Mouse (Mus musculus) limb, embryonic 12.5 days (tissue): ENCODE data around the gene Klk14. TPM values are rescaled to one million over a fixed set of nuclear protein-coding genes. Genes with fewer than 3 reads are reported as not detected.
"Not testable (repeated sequence)": the region's sequence is repeated elsewhere in the genome, so short reads cannot be mapped to it uniquely, and the experiment has no call there.

Source experiments
- ATAC-seq: fragments of 200-750 bp; cut with Nextera tagmentation; 2 replicates; pipeline ENCODE4 v1.8.0; 2017; ENCODE audit warnings: low read depth, moderate TSS enrichment; ENCODE audit not compliant: insufficient number of reproducible peaks, insufficient read depth, low FRiP score, low TSS enrichment
- H3K27ac ChIP-seq: fragments of 300-500 bp; sonication (generic); 2 replicates; pipeline ENCODE4 v1.5.1; 2016; ENCODE audit warnings: mild to moderate bottlenecking, moderate library complexity
- H3K27me3 ChIP-seq: fragments of 300-500 bp; sonication (generic); 2 replicates; pipeline ENCODE4 v1.6.1; 2016; ENCODE audit warnings: mild to moderate bottlenecking, moderate library complexity
- H3K36me3 ChIP-seq: fragments of 300-500 bp; sonication (generic); 2 replicates; pipeline ENCODE4 v1.6.1; 2016; ENCODE audit warnings: mild to moderate bottlenecking, moderate library complexity
- H3K4me1 ChIP-seq: fragments of 300-500 bp; sonication (generic); replicated peaks from 2 replicates; pipeline ENCODE4 v1.6.1; 2016
- H3K4me2 ChIP-seq: fragments of 300-500 bp; sonication (generic); 2 replicates; pipeline ENCODE4 v1.6.1; 2016; ENCODE audit warnings: mild to moderate bottlenecking, moderate library complexity
- H3K4me3 ChIP-seq: fragments of 300-500 bp; sonication (generic); replicated peaks from 2 replicates; pipeline ENCODE4 v1.5.1; 2016; ENCODE audit warnings: mild to moderate bottlenecking
- H3K9ac ChIP-seq: fragments of 300-500 bp; sonication (generic); replicated peaks from 2 replicates; pipeline ENCODE4 v1.6.1; 2016; ENCODE audit warnings: mild to moderate bottlenecking, moderate library complexity
- H3K9me3 ChIP-seq: fragments of 300-500 bp; sonication (generic); 2 replicates; pipeline ENCODE4 v1.6.1; 2016; ENCODE audit warnings: mild to moderate bottlenecking, moderate library complexity
- WGBS: fragments of 180-500 bp; shearing (Covaris S2); methylation state at CpG from one replicate; pipeline ENCODE4 v1.1.7; 2016; 5-methylcytosine and 5-hydroxymethylcytosine counted together
- polyA plus RNA-seq: library from polyadenylated mRNA; unstranded; fragments of >200 nt; fragmentation: Nextera tagmentation; extraction: Ambion mirVana; gene quantifications from 2 replicates; pipeline ENCODE4 v1.2.1, GENCODE M21; 2016

Gene Klk14
- polyA plus RNA-seq, 1 experiment from 2014 or later, result not detected

DNA sequence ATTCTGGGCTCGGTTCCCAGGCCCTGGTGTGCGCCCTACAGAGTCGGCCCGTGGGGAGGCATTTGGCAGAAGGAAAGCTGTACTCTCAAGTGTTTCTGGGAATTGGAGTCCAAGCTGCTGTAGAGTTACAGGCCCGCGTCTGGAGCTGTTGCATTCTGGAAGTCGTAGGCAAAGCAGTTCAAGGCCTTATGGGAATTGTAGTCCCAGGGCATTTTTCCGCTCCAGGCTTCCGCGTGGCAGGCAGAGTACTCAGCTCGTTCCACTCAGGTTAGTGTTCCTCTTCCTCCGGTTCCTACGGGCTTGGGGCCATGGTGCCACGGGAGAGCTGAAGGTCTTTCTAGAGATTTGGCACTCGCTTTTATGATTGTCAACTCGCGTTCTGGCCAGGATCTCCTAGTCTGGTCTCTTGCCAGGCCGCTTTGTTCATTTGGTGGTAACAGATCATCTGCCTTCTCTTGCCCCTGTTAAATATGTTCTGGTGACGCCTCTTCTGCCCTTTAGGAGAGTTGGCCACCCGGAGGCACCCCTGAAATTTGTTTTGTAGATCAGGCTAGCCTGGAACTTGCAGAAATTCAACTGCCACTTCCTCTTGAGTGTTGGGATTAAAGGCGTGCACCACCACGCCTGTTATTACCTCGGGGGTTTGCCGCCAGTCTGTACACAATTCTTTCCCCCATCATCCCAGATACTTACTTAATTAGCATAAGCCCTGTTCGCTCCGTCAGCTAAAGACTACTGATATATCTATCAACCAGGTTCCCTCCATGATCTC, 18.2 kb upstream of the Klk14 start, which contains the start of gene Ctu1:
Gene Ctu1, plus strand, starts transcription at position 208 of the 772 bp plus-strand sequence.
- Histone ChIP-seq H3K9me3 (peaks cover 4% of the 10 kb centered on the region; the same call in 1 of the 2 replicates), H3K4me3 (peak within 1 kb of the TSS; percentile 69), H3K4me1 (peaks cover 8% of the 10 kb centered on the region), H3K36me3 (peaks cover 28% of the 10 kb centered on the region), H3K27me3 (no peaks in the 10 kb centered on the region), H3K27ac (peak within 1 kb of the TSS; percentile 1; the same call in 1 of the 2 replicates), H3K9ac (peak within 1 kb of the TSS; percentile 75), H3K4me2 (peak within 1 kb of the TSS; percentile 58)
- under 1% methylated on average over 26 of the region's 26 CpGs for WGBS
- ATAC-seq, result peak; percentile 93

DNA sequence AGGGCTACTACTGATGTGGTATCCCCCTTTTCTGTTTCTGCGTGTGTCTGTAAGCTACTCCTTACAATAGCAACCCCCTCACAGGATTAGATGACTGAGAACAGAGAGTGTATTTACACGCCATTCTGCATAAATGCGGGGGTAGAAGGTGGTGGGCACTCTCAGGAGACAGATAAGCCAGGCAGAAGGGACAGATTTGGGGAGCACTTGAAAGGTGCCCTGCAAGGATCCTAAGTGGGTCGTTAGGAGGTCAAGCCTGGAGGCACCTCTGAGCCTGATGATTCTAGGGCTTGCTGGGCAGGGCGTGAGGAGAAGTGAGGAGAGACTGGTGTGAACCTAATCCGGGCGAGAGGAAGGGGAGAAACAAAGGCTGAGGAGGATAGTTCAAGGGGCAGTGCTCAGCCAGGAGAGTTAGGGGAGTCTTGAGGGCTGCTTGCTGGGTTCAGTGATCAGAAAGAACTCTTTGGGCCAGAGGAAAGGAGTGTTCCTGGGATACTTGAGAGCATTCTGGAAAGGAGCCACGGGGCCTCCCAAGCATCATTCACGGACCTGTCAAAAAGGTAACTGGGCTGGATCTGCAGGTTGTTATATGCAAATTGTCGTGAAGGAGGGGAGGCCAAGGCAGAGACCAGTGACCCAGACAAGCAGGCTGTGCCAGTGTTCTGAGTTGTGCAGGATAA, 17.5 kb upstream of the Klk14 start:
- Histone ChIP-seq H3K27ac (0 out of 2 replicates have a peak overlapping the region, but pooled peaks have one; percentile 1), H3K27me3 (no peaks in the 10 kb centered on the region), H3K4me2 (peak overlapping the region; percentile 58), H3K4me3 (peak overlapping the region; percentile 69), H3K9ac (peak overlapping the region; percentile 75), H3K36me3 (peaks cover 35% of the 10 kb centered on the region), H3K4me1 (peaks cover 8% of the 10 kb centered on the region), H3K9me3 (peaks cover 4% of the 10 kb centered on the region; the same call in 1 of the 2 replicates)
- ATAC-seq, result no peak; the same call in 1 of the 2 replicates
- WGBS, result 15% methylated on average over 10 of the region's 10 CpGs

DNA sequence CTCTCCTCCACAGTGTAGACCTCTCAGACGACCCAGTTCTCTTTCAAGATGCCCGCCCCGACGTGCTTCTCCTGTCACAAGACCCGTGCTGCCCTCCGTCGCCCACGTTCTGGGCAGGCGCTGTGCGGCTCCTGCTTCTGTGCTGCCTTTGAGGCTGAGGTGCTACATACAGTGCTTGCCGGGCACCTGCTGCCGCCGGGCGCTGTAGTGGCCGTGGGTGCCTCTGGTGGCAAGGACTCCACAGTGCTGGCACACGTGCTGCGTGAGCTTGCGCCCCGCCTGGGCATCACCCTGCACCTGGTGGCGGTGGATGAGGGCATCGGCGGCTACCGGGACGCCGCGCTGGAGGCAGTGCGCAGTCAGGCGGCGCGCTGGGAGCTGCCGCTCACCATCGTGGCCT, 15.1 kb upstream of the Klk14 start:
- H3K4me1 ChIP-seq, result peaks cover 8% of the 10 kb centered on the region
- no peak overlapping the region for H3K4me2 ChIP-seq
- no peaks in the 10 kb centered on the region for H3K27me3 ChIP-seq
- H3K36me3 ChIP-seq, result peaks cover 42% of the 10 kb centered on the region
- 93% methylated on average over 32 of the region's 32 CpGs for WGBS
- H3K9me3 ChIP-seq, result peaks cover 7% of the 10 kb centered on the region
- H3K27ac ChIP-seq, result no peak overlapping the region
- no peak overlapping the region for H3K4me3 ChIP-seq
- no peak for ATAC-seq
- no peak overlapping the region for H3K9ac ChIP-seq

DNA sequence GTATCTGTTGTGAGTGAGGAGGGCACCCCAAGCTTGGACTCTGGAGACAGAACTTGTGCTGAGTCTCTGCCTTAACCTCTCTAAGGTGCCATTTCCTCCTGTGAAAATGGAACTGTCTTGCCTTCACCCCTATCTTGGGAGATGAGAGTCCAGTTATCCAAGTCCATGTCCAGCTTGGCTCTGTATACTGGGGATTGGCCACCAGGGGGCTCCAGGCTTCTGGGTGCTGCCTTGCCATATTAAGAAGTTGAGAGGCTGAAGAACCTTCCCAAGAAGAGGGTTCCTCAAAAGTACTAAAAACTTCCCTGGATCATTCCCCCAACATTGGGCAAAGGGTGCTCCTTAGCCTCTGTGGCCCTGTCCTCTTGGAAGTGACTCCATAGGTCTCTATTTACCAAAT, 11.7 kb upstream of the Klk14 start:
- Histone ChIP-seq H3K4me1 (no peaks in the 10 kb centered on the region), H3K9ac (no peak overlapping the region), H3K4me2 (no peak overlapping the region), H3K36me3 (peaks cover 42% of the 10 kb centered on the region), H3K27me3 (no peaks in the 10 kb centered on the region), H3K4me3 (no peak overlapping the region), H3K27ac (no peak overlapping the region), H3K9me3 (peaks cover 7% of the 10 kb centered on the region)
- no peak for ATAC-seq

DNA sequence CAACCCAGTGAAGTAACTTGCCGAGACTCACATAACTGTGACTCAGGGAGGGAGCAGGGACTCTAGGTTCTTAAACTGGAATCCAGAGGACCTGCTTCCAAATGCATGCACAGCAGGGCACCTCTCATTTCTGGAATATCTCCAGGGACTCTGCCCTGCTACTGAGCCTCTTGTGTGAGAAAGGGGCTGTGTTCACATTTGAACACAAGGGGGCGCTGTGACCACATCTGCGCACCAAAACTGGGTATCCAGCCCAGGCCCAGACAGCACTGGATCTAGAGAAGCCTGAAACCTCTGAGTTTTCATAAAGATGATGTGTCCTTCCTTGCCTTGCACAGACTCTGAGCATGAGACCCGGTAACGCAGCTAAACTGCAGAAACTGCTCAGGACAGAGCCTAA, 9.3 kb upstream of the Klk14 start:
- no peaks in the 10 kb centered on the region for H3K27me3 ChIP-seq
- H3K4me3 ChIP-seq, result no peak overlapping the region
- no peak overlapping the region for H3K9ac ChIP-seq
- H3K4me1 ChIP-seq, result no peaks in the 10 kb centered on the region
- 13% methylated on average over 5 of the region's 5 CpGs for WGBS
- no peak overlapping the region for H3K27ac ChIP-seq
- no peak for ATAC-seq
- H3K36me3 ChIP-seq, result peaks cover 25% of the 10 kb centered on the region
- no peak overlapping the region for H3K4me2 ChIP-seq
- peaks cover 7% of the 10 kb centered on the region for H3K9me3 ChIP-seq

DNA sequence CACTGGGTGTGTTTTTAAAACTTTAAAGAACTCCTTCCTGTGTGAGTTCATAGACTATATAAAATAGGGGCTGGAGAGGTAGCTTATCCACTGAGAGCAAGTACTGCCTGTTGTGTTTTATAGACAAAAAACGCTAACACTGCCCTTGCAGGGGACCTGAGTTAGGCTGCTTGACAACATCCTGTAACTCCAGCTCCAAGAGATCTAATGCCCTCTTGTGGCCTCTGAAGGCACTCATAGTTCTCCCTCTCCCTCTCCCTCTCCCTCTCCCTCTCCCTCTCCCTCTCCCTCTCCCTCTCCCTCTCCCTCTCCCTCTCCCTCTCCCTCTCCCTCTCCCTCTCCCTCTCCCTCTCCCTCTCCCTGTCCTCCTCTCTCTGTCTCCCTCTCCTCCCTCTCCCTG, 7.7 kb upstream of the Klk14 start:
- H3K36me3 ChIP-seq, H3K9me3 ChIP-seq, ATAC-seq, H3K4me1 ChIP-seq, H3K4me3 ChIP-seq, H3K27ac ChIP-seq, H3K27me3 ChIP-seq, H3K9ac ChIP-seq, H3K4me2 ChIP-seq: not testable (repeated sequence)
- 26% methylated on average over 1 of the region's 1 CpGs for WGBS

- Histone ChIP-seq H3K4me1 (no peaks in the 10 kb centered on the region), H3K27me3 (no peaks in the 10 kb centered on the region), H3K4me3 (no peak overlapping the region), H3K27ac (no peak overlapping the region), H3K36me3 (no peaks in the 10 kb centered on the region), H3K4me2 (no peak overlapping the region), H3K9ac (no peak overlapping the region), H3K9me3 (no peaks in the 10 kb centered on the region)
- 80% methylated on average over 7 of the region's 7 CpGs for whole genome bisulfite sequencing
- ATAC-seq, result no peak
Observed at GRCm38 (mm10) chr7:43685088-43685487, 5.1 kb upstream of the Klk14 start.

- Histone ChIP-seq H3K36me3 (no peaks in the 10 kb centered on the region), H3K27ac (no peak overlapping the region), H3K4me3 (no peak overlapping the region), H3K27me3 (peaks cover 13% of the 10 kb centered on the region; the same call in 1 of the 2 replicates), H3K4me2 (no peak overlapping the region), H3K9ac (no peak overlapping the region), H3K4me1 (peaks cover 12% of the 10 kb centered on the region), H3K9me3 (no peaks in the 10 kb centered on the region)
- ATAC-seq, result no peak
- WGBS, result 84% methylated on average over 3 of the region's 3 CpGs
Observed at GRCm38 (mm10) chr7:43710031-43710430, 19.8 kb downstream of the Klk14 start.

DNA sequence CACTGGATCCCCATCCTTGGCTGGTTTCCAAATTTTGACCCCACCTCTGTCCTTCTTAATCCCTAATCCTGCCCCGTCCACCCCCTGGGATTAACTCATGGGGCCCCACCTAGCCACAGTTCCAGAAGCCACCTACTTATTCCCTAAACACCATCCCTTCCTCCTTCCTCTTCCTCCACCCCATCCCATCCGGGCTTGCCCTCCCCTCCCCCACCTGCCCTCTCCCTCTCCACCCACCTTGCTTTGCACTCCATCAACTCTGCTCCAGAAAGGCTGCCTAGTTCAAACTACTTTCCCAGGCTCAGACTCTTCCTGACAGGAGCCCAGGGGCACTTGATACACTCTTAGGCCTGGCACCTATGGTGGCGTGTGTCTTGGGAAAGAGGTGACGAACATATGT, 22.0 kb downstream of the Klk14 start, which contains the start of gene Klk13:
Gene Klk13, plus strand, starts transcription at position 301 of the 400 bp plus-strand sequence.
- 47% methylated on average over 4 of the region's 4 CpGs for WGBS
- Histone ChIP-seq H3K4me1 (peaks cover 12% of the 10 kb centered on the region), H3K9me3 (no peaks in the 10 kb centered on the region), H3K27ac (no peak within 1 kb of the TSS), H3K9ac (no peak within 1 kb of the TSS), H3K4me3 (no peak within 1 kb of the TSS), H3K4me2 (peak within 1 kb of the TSS; percentile 40), H3K27me3 (peaks cover 13% of the 10 kb centered on the region; the same call in 1 of the 2 replicates), H3K36me3 (no peaks in the 10 kb centered on the region)
- ATAC-seq, result no peak

DNA sequence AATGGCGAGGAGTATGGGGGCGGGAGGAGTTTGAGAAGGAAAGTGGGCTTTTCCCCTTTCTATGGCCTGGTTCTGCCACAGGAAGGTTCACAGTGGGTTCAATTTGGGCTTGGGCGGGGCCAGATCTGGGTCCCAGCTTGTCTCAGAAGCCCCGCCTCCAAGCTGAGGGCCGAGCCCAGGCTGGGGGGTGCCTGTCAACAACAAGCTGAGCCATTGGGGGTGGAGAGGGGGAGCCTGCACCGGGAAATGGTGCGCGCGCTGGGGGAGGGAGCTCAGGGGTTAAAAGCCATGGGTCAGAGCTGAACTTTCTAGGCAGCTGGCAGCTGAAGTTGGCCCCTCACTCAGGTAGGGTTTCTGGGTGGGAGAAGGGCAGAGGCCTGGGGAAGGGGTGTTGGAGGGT, 22.7 kb downstream of the Klk14 start:
- no peak overlapping the region for H3K4me3 ChIP-seq
- peak overlapping the region; percentile 40 for H3K4me2 ChIP-seq
- no peak for ATAC-seq

DNA sequence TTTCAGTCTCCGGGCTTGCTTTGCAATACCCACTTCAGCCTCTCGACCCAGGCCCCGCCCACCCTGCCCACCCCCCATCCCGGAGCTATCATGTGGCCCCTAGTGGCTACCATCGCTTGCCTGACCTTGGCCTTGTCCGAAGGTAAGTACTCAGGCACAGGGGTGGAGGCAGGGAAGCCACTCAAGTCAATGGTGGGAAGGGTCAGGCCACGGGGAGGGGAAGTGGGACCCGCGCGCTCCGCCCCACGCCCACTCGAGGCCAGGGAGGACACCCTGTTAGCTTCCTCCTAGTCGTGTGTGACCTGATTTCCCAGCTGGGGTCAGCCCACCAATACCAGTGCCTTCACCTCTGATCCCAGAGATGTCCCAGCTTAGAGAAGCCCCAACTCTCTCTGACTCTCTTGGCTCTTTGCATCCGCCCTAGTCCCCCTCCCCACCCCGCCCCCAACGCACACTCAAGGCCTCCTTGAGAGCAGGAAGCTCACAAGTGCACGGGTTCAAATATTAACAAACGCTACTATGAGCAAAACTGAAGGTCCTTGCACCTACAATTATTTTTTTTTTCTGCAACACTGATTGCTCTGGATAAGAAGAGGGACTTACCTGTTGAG, 23.6 kb downstream of the Klk14 start:
- Histone ChIP-seq H3K4me3 (no peak overlapping the region), H3K9ac (no peak overlapping the region), H3K9me3 (no peaks in the 10 kb centered on the region), H3K27me3 (peaks cover 13% of the 10 kb centered on the region; the same call in 1 of the 2 replicates), H3K4me1 (peaks cover 12% of the 10 kb centered on the region), H3K27ac (no peak overlapping the region), H3K36me3 (no peaks in the 10 kb centered on the region), H3K4me2 (peak overlapping the region; percentile 40)
- WGBS, result 11% methylated on average over 19 of the region's 19 CpGs
- ATAC-seq, result no peak

More for the DNA sequence above, 22.7 kb downstream of the Klk14 start:
- Histone ChIP-seq H3K27ac (no peak overlapping the region), H3K36me3 (no peaks in the 10 kb centered on the region), H3K9ac (no peak overlapping the region), H3K27me3 (peaks cover 13% of the 10 kb centered on the region; the same call in 1 of the 2 replicates), H3K4me1 (peaks cover 12% of the 10 kb centered on the region), H3K9me3 (no peaks in the 10 kb centered on the region)
- 1% methylated on average over 9 of the region's 9 CpGs for WGBS
